Mouse (Mus musculus): Measurements from ENCODE around the gene Dnaaf1. TPM values are rescaled to one million over a fixed set of nuclear protein-coding genes. Genes with fewer than 3 reads are reported as not detected.
A peak's percentile ranks its signal among the peaks of the same experiment; 100 is the strongest.

Dnaaf1 gene
- not detected for total RNA-seq (2021)
- long read RNA-seq, experiment 1, partial matches to known transcripts = 0 of 1 reads
- long read RNA-seq, experiment 1, other reads (novel, unspliced or antisense) = 0 of 1 reads
- long read RNA-seq, experiment 2 = 0 reads

- DNase-seq = peak; percentile 93
Measured at GRCm38 (mm10) chr8:119574437-119575365, at the start of gene Dnaaf1, which contains the start of gene Hsdl1. Gene Dnaaf1 (plus strand): TSS chr8:119575235. Gene Hsdl1 (minus strand): TSS chr8:119575183.

- no peak for DNase-seq
Measured at GRCm38 (mm10) chr8:119528762-119529161, 46.3 kb upstream of the Dnaaf1 start.

GRCm38 (mm10) chr8:119530937-119531336 lies 44.1 kb upstream of the Dnaaf1 start:
- DNase-seq = no peak

GRCm38 (mm10) chr8:119531397-119531796 lies 43.6 kb upstream of the Dnaaf1 start:
- no peak for DNase-seq

- no peak for DNase-seq
Measured at GRCm38 (mm10) chr8:119531973-119532372, 43.1 kb upstream of the Dnaaf1 start.

- DNase-seq = no peak
Measured at GRCm38 (mm10) chr8:119544606-119545005, 30.4 kb upstream of the Dnaaf1 start.

- DNase-seq = no peak
Measured at GRCm38 (mm10) chr8:119545180-119545579, 29.9 kb upstream of the Dnaaf1 start.

GRCm38 (mm10) chr8:119545791-119546190 lies 29.2 kb upstream of the Dnaaf1 start:
- no peak for DNase-seq

GRCm38 (mm10) chr8:119547019-119547691 lies 27.9 kb upstream of the Dnaaf1 start:
- no peak for DNase-seq

GRCm38 (mm10) chr8:119548560-119549113 lies 26.4 kb upstream of the Dnaaf1 start:
- DNase-seq = no peak

- no peak for DNase-seq
Measured at GRCm38 (mm10) chr8:119552967-119553366, 22.1 kb upstream of the Dnaaf1 start.

- no peak for DNase-seq
Measured at GRCm38 (mm10) chr8:119555861-119556260, 19.2 kb upstream of the Dnaaf1 start.

GRCm38 (mm10) chr8:119557132-119557531 lies 17.9 kb upstream of the Dnaaf1 start:
- no peak for DNase-seq

- DNase-seq = no peak
Measured at GRCm38 (mm10) chr8:119557821-119558602, 17.0 kb upstream of the Dnaaf1 start.

- peak; percentile 97 for DNase-seq
Measured at GRCm38 (mm10) chr8:119558603-119559401, 16.2 kb upstream of the Dnaaf1 start, which contains the start of gene Mbtps1. Gene Mbtps1 (minus strand): TSS chr8:119558735.

GRCm38 (mm10) chr8:119559402-119559720 lies 15.7 kb upstream of the Dnaaf1 start:
- no peak for DNase-seq

- no peak for DNase-seq
Measured at GRCm38 (mm10) chr8:119563849-119564251, 11.2 kb upstream of the Dnaaf1 start.

GRCm38 (mm10) chr8:119566367-119566766 lies 8.7 kb upstream of the Dnaaf1 start:
- no peak for DNase-seq

GRCm38 (mm10) chr8:119568251-119568650 lies 6.8 kb upstream of the Dnaaf1 start:
- no peak for DNase-seq

- no peak for DNase-seq
Measured at GRCm38 (mm10) chr8:119568951-119569350, 6.1 kb upstream of the Dnaaf1 start.

GRCm38 (mm10) chr8:119569881-119570280 lies 5.2 kb upstream of the Dnaaf1 start:
- DNase-seq = no peak
